Mouse (Mus musculus) ZHBTc4 (cell line): ENCODE measurements around the gene Vps16.

ENCODE experiments used
- DNase-seq: peaks from one replicate; pipeline ENCODE4 v3.0.0-alpha.2; 2011; ENCODE audit warnings: low read depth, low spot score

Gene Vps16

DNA sequence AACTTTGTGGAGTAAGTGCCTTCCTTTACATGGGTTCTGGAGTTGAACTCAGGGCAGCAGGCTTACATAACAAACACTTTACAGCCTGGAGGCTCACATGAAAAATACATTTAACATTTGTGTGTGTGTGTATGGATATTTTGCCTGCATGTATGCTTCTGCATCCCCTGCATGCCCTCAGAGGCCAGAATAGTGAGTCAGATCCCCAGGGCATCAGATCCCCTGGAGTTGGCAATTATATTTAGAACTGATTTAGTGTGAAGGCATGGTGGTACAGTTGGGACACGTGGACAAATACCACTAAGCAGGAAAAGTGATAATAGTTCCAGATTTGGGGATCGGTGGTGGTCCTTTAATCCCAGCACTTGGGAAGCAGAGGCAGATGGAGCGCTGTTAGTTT, 35.4 kb downstream of the Vps16 start:
- DNase-seq = no peak

DNA sequence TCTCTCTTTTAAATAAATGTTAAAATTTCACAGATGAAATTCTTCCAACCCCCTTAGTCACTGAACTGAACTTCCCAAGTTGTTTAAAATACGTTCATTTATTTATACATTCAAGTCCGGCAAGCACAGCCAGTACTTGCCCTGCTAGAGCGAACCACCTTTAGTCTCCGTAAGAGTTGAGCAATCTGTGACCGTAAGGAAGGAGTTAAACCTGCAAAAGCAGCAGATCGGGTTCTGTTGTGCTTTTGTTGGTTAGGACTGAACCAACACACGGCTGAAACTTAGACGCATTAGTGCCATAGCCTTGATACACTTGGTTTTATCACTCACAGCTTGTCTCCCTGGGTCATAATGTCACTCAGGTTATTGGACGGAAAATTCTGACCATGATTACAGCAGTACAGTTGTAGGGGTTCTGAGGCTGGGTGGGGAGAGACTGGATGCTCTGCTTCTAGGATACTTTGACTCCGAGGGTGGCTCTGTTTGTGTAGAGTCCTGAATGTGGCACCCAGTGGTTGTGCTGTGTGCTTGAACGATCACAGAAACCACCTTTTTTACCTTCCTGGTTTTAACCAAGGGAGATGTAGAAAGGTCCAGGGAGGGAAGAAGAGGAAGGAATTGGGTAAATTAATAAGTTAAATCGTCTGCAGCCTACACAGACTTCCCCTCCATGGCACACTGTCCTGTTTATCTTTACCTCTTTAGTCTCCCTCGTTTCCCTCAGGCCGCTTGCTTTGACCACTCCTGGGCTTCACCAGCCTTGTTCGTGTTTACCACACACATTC, 37.3 kb downstream of the Vps16 start:
- no peak for DNase-seq

DNA sequence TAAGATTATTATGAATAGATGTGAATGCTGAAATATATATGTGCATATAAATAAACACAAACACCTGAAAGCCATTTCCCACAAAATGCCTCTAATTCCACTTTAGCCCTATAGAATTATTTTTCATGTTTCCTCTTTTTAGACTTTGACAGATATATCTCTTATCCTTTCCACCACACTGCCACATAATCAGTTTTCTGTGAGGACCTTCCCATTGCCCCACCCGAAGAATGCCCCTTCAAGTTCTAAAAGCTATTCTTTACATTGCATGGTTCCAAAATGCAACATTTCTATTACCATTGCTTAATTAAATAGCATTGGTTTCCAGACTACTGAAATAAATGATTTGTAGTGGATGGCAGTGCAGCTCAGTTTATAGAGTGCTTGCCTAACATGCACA, 42.3 kb downstream of the Vps16 start:
- DNase-seq = no peak

GRCm38 (mm10) chr2:130469366-130469765, 45.2 kb downstream of the Vps16 start:
- DNase-seq = no peak

GRCm38 (mm10) chr2:130469935-130470334, 45.8 kb downstream of the Vps16 start:
- no peak for DNase-seq

DNA sequence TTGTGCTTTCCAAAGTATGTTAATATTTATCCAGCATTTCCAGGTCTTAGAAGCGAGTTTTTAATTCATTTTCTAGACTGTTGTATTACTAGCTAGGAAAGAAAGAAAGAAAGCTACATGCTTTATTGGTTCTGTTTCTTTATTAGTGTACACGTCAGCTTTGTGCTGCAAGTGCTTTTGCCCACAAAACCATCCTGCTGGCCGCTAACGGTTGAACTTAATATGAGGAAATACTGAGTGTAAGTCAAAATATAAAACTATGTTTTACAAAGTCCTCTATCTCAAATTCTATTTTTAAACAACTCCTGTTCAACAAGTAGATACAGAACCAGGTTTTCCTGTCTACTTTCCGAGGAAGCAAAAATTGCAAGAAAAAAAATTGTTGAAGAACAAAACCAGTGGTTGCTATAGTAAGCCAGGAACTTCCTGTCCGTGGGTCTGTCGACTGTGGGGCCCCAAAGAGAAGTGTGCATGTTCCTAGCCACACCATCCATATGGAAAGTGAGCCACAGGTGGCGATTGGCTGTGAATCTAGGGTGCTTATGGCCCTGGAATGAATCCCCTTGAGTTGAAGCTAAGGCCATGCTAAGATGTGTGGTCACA, 48.9 kb downstream of the Vps16 start:
- no peak for DNase-seq

GRCm38 (mm10) chr2:130475764-130476163, 51.6 kb downstream of the Vps16 start:
- DNase-seq = no peak

DNA sequence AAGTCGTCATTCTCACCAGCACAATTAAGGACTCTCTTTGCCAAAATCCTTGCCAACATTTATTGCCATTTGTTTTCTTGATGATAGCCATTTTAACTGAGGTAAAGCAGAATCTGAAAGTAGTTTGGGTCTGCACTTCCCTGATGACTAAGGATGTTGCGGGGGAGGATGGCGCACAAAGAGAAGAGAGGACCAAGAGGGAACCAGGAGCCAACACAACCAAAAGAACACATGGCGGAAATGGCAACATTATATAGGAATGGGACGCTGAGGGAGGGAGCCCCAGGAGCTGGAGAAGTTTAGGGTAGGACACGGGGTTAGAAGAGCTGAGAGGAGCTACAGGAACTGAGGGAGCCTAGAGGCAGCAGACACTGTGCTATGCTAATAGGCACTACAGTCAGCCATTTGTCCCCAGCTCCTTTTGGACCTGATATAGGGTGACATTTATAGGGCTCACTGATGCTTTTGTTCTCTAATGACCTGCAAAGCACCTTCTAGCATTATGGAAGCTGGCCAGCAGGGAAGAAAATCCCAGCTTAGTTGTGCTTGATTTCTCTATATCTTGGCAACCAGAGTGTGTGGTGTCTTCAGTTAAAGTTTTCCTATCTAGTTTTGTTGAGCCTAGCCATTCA, 52.6 kb downstream of the Vps16 start:
- DNase-seq = no peak

GRCm38 (mm10) chr2:130482177-130482576, 58.0 kb downstream of the Vps16 start:
- no peak for DNase-seq

- DNase-seq = no peak
Measured at GRCm38 (mm10) chr2:130482700-130483099, 58.6 kb downstream of the Vps16 start.

- no peak for DNase-seq
Measured at GRCm38 (mm10) chr2:130484206-130484605, 60.1 kb downstream of the Vps16 start.

DNA sequence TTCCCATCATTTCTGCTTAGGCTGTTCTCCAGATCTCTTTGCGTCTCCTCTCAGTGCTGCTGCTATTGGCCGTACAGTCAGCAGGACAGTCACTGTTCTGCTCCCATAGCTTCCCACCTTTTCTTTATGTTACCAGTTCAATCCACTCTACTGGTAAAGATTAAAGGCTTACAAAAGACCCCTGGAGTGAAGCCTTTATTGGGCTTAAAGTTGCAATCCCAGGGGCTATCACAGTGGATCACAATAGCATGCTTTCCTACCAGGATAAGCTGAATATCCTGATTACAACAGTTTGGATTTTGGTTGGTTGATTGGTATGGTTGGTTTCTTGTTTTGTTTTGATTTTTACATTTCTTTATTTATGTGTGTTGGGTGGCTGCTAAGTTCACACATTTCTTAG, 63.9 kb downstream of the Vps16 start:
- peak; percentile 77 for DNase-seq

GRCm38 (mm10) chr2:130488600-130488999, 64.5 kb downstream of the Vps16 start:
- no peak for DNase-seq

DNA sequence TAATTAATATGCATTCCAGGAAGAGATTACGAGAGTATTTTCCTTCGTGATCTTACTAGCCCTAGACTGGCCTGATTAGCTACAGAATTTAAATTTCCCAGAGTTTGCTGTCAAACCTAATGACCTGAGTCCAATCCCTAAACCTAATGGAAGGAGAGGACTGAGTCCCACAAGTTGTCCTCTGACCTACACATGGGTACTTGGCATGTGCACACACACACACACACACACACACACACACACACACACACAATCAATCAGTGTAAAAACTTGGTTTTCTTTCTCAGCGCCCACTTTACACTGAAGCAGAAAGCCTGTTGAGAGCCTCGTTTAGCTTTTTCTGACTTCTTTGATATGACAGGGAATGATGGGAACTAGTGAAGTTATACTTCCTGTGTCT, 67.0 kb downstream of the Vps16 start:
- no peak for DNase-seq

GRCm38 (mm10) chr2:130491587-130491986, 67.4 kb downstream of the Vps16 start:
- peak; percentile 20 for DNase-seq
